Mouse (Mus musculus): Measurements from ENCODE around the gene Inpp5d. TPM values are rescaled to one million over a fixed set of nuclear protein-coding genes. Genes with fewer than 3 reads are reported as not detected.

The Inpp5d gene
- 389 and 575 TPM in 2 replicates for total RNA-seq (2023)

DNA sequence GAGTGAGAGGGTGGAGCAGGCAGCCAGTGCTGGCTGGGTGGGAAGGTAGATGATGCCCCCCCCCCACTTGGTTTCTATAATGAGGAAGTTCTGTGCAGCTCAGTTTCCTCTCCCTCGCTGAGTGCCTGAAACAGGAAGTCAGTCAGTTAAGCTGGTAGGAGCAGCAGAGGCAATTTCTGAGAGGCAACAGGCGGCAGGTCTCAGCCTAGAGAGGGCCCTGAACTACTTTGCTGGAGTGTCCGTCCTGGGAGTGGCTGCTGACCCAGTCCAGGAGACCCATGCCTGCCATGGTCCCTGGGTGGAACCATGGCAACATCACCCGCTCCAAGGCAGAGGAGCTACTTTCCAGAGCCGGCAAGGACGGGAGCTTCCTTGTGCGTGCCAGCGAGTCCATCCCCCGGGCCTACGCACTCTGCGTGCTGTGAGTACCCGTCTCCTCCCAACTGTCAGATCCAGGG is at the start of gene Inpp5d:
Inpp5d (plus strand) TSS at position 102 of the 458 bp plus-strand sequence.

DNA sequence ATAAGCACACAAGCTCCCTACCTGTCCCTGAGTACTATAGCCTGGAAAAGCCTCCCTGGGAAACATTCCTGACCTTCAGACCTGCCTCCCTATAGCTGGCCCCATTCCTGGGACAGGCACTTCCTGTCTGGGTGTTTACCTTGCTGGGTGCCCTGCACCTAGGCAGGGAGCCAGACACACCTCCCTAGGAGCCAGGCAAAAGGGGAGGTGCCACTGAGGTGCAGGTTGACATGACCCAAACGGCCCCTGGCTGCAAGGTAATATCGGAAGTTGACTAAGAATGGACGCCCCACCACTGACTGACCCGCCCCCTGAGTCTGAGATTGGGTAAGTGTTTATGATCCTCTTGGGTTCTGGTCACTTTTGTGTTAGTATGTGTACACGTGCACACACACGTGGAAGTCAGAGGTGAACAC is 46.3 kb upstream of the Inpp5d start, which contains the start of gene Ngef:
Ngef (minus strand) TSS at position 71 of the 416 bp plus-strand sequence.

GRCm38 (mm10) chr1:87755641-87756470 is 135.7 kb downstream of the Inpp5d start, which contains the start of gene Atg16l1:
Gene Atg16l1 (plus strand): TSS chr1:87755870.

Other genes with a start within 250 kb of the Inpp5d start
- gene Kcnj13, start 225.6 kb upstream of the Inpp5d start, total RNA-seq (2023), result not detected in 2 replicates
- not detected in 2 replicates for gene Snorc, start 150.0 kb upstream of the Inpp5d start, total RNA-seq (2023)
- gene Neu2, start 110.4 kb upstream of the Inpp5d start, total RNA-seq (2023), result not detected in 2 replicates
- not detected in 2 replicates for gene Ngef, start 46.4 kb upstream of the Inpp5d start, total RNA-seq (2023)
- 58.6 and 91.9 TPM in 2 replicates for gene Atg16l1, start 135.6 kb downstream of the Inpp5d start, total RNA-seq (2023)
- 2.4 and 2.6 TPM in 2 replicates for gene Sag, start 183.4 kb downstream of the Inpp5d start, total RNA-seq (2023)
- 147 and 203 TPM in 2 replicates for gene Dgkd, start 233.0 kb downstream of the Inpp5d start, total RNA-seq (2023)